13 mouse cellular contexts compared by ENCODE assay signal in the genomic region with DNA sequence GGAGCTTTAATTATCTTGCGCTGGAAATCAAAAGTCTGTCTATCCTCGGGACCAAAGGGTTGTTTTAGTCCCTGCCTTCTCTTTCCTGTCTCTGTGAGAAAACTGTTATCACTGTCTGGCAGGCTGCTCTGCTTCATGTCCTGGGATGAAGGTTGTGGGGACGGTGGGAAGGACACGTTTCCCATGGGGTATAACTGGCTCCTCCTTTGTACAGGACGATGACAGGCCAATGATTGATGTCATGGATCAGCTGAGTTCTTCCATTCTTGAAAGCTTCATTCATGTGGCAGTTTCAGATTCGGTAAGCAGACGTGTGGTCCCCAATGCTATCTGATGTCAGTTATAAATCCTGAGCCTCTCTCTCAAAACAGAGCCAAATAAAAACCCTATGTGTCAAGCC.
A peak's percentile ranks its signal among the peaks of the same experiment; 100 is the strongest.
DNase-seq lines count a peak whose midpoint lies in the region; ATAC-seq and TF ChIP-seq lines count a peak whose summit lies in the region.
"Had no signal": no experiment of that assay in that cellular context is flagged by ENCODE, and none has a peak within 500 bp of the region (broad histone marks: within the 10 kb centered on the region; RNA-seq: fewer than 3 reads in every experiment).

No protein-coding gene starts in this region.

- H3K9me3 ChIP-seq in heart, embryonic 15.5 days (replicated peaks) = 0 out of 2 replicates have a peak, but pooled peaks cover 6% of the 10 kb centered on the region
- peaks cover 8% of the 10 kb centered on the region for H3K9me3 ChIP-seq in embryonic facial prominence, embryonic 10.5 days
- H3K9me3 ChIP-seq: intestine, embryonic 15.5 days; stomach, embryonic 15.5 days had no signal

- no peak overlapping the region for H3K4me3 ChIP-seq in layer of hippocampus, adult 2 months
- no peak overlapping the region for H3K4me3 ChIP-seq in heart, embryonic 15.5 days
- no peak overlapping the region for H3K4me3 ChIP-seq in embryonic facial prominence, embryonic 10.5 days
- H3K4me3 ChIP-seq: intestine, embryonic 15.5 days; midbrain, embryonic 10.5 days; stomach, embryonic 15.5 days had no signal

- TF ChIP-seq CTCF in layer of hippocampus, adult 2 months (conservative IDR thresholded peaks at IDR 0.05) = no peak

- no peaks in the 10 kb centered on the region for H3K27me3 ChIP-seq in heart, embryonic 15.5 days
- no peaks in the 10 kb centered on the region for H3K27me3 ChIP-seq in embryonic facial prominence, embryonic 10.5 days (replicated peaks; ENCODE audit: low read depth, poor library complexity, severe bottlenecking)
- H3K27me3 ChIP-seq: intestine, embryonic 15.5 days; stomach, embryonic 15.5 days had no signal

- peaks cover 74% of the 10 kb centered on the region for H3K36me3 ChIP-seq in heart, embryonic 15.5 days
- H3K36me3 ChIP-seq in embryonic facial prominence, embryonic 10.5 days (replicated peaks) = peaks cover 16% of the 10 kb centered on the region

- DNase-seq in layer of hippocampus, adult 2 months (ENCODE audit: low spot score in 2 of 2) = no peak
- no peak for DNase-seq in layer of hippocampus, postnatal 36 days
- DNase-seq in heart, adult 8-10 months (ENCODE audit: low spot score) = peak; percentile 31
- DNase-seq in embryonic facial prominence, embryonic 10.5 days (ENCODE audit: low spot score) = no peak
- DNase-seq in urinary bladder, postnatal 4 days (ENCODE audit: low spot score in 2 of 2) = no peak
- DNase-seq: adrenal gland, adult 2 months; kidney, postnatal 4 days; lung, adult 18-20 months had no signal

- 8% methylated on average over 7 of the region's 7 CpGs for WGBS in heart, embryonic 15.5 days
- WGBS in embryonic facial prominence, embryonic 10.5 days = 79% methylated on average over 7 of the region's 7 CpGs

- H3K4me2 ChIP-seq in heart, embryonic 15.5 days = 0 out of 2 replicates have a peak overlapping the region, but pooled peaks have one; percentile 5
- H3K4me2 ChIP-seq: intestine, embryonic 15.5 days; stomach, embryonic 15.5 days had no signal

- peaks cover 13% of the 10 kb centered on the region for H3K4me1 ChIP-seq in heart, embryonic 15.5 days (replicated peaks)
- H3K4me1 ChIP-seq in embryonic facial prominence, embryonic 10.5 days = no peaks in the 10 kb centered on the region; the same call in 1 of the 2 replicates
- H3K4me1 ChIP-seq: midbrain, embryonic 10.5 days; stomach, embryonic 15.5 days had no signal

- H3K27ac ChIP-seq in layer of hippocampus, adult 2 months = peak overlapping the region; percentile 25; the same call in 1 of the 2 replicates
- H3K27ac ChIP-seq in heart, embryonic 15.5 days = peak overlapping the region; percentile 75
- no peak overlapping the region for H3K27ac ChIP-seq in embryonic facial prominence, embryonic 10.5 days (replicated peaks)
- H3K27ac ChIP-seq: intestine, embryonic 15.5 days; midbrain, embryonic 10.5 days; stomach, embryonic 15.5 days had no signal

- H3K9ac ChIP-seq in heart, embryonic 15.5 days = no peak overlapping the region
- H3K9ac ChIP-seq: intestine, embryonic 15.5 days; stomach, embryonic 15.5 days had no signal

- peak; percentile 87 for ATAC-seq in heart, embryonic 15.5 days (replicated peaks; ENCODE audit: insufficient number of reproducible peaks, insufficient read depth, low FRiP score, low read depth)
- ATAC-seq in megakaryocyte progenitor cell, adult 5-6 weeks (replicated peaks; ENCODE audit: poor library complexity) = peak; percentile 61
- ATAC-seq: intestine, embryonic 15.5 days had no signal
